Mouse (Mus musculus) midbrain, embryonic 13.5 days (tissue): ENCODE data around the gene Nrsn2. TPM values are rescaled to one million over a fixed set of nuclear protein-coding genes. Genes with fewer than 3 reads are reported as not detected.
A peak's percentile ranks its signal among the peaks of the same experiment; 100 is the strongest.

Source experiments
- ATAC-seq: fragments of 200-750 bp; cut with Nextera tagmentation; 2 replicates; pipeline ENCODE4 v1.8.0; 2017; ENCODE audit warnings: mild to moderate bottlenecking, moderate TSS enrichment, moderate library complexity
- H3K27ac ChIP-seq: fragments of 300-500 bp; sonication (generic); 2 replicates; pipeline ENCODE4 v1.5.1; 2015; ENCODE audit warnings: inconsistent platforms, mild to moderate bottlenecking, moderate library complexity
- H3K27me3 ChIP-seq: fragments of 300-500 bp; sonication (generic); 2 replicates; pipeline ENCODE4 v1.6.1; 2015; ENCODE audit warnings: mild to moderate bottlenecking, inconsistent platforms
- H3K36me3 ChIP-seq: fragments of 300-500 bp; sonication (generic); 2 replicates; pipeline ENCODE4 v1.6.1; 2015; ENCODE audit warnings: mild to moderate bottlenecking, inconsistent platforms
- H3K4me1 ChIP-seq: fragments of 300-500 bp; sonication (generic); replicated peaks from 2 replicates; pipeline ENCODE4 v1.6.1; 2015; ENCODE audit warnings: inconsistent platforms
- H3K4me2 ChIP-seq: fragments of 300-500 bp; sonication (generic); replicated peaks from 2 replicates; pipeline ENCODE4 v1.6.1; 2015; ENCODE audit warnings: moderate library complexity, mild to moderate bottlenecking, inconsistent platforms
- H3K4me3 ChIP-seq: fragments of 300-500 bp; sonication (generic); replicated peaks from 2 replicates; pipeline ENCODE4 v1.5.1; 2015; ENCODE audit warnings: mild to moderate bottlenecking, inconsistent platforms
- H3K9ac ChIP-seq: fragments of 300-500 bp; sonication (generic); replicated peaks from 2 replicates; pipeline ENCODE4 v1.6.1; 2015; ENCODE audit warnings: mild to moderate bottlenecking, inconsistent platforms
- H3K9me3 ChIP-seq: fragments of 300-500 bp; sonication (generic); 2 replicates; pipeline ENCODE4 v1.6.1; 2016; ENCODE audit warnings: mild to moderate bottlenecking, inconsistent platforms
- WGBS: fragments of 180-500 bp; shearing (Covaris S2); methylation state at CpG from one replicate; pipeline ENCODE4 v1.1.7; 2015; 5-methylcytosine and 5-hydroxymethylcytosine counted together
- polyA plus RNA-seq: library from polyadenylated mRNA; unstranded; fragments of >200 nt; fragmentation: Nextera tagmentation; extraction: Ambion mirVana; gene quantifications from 2 replicates; pipeline ENCODE4 v1.2.1, GENCODE M21; 2015

Nrsn2 gene
- polyA plus RNA-seq, 1 experiment from 2014 or later: 26.8 TPM

GRCm38 (mm10) chr2:152336856-152337255 lies 39.6 kb downstream of the Nrsn2 start:
- Histone ChIP-seq H3K4me3 (no peak overlapping the region), H3K4me1 (peaks cover 4% of the 10 kb centered on the region), H3K27me3 (0 out of 2 replicates have a peak, but pooled peaks cover 4% of the 10 kb centered on the region), H3K9me3 (no peaks in the 10 kb centered on the region), H3K4me2 (no peak overlapping the region), H3K9ac (no peak overlapping the region), H3K36me3 (no peaks in the 10 kb centered on the region), H3K27ac (no peak overlapping the region)
- 73% methylated on average over 1 of the region's 1 CpGs for WGBS
- ATAC-seq: no peak

GRCm38 (mm10) chr2:152335289-152335820 lies 41.1 kb downstream of the Nrsn2 start:
- Histone ChIP-seq H3K4me2 (no peak overlapping the region), H3K27ac (no peak overlapping the region), H3K27me3 (0 out of 2 replicates have a peak, but pooled peaks cover 4% of the 10 kb centered on the region), H3K9ac (no peak overlapping the region), H3K9me3 (no peaks in the 10 kb centered on the region), H3K36me3 (no peaks in the 10 kb centered on the region), H3K4me3 (no peak overlapping the region), H3K4me1 (peaks cover 19% of the 10 kb centered on the region)
- no peak for ATAC-seq
- WGBS: 48% methylated on average over 9 of the region's 11 CpGs

- WGBS: 84% methylated on average over 4 of the region's 4 CpGs
- Histone ChIP-seq H3K4me2 (no peak overlapping the region), H3K27me3 (0 out of 2 replicates have a peak, but pooled peaks cover 4% of the 10 kb centered on the region), H3K9me3 (no peaks in the 10 kb centered on the region), H3K9ac (no peak overlapping the region), H3K4me1 (peaks cover 26% of the 10 kb centered on the region), H3K4me3 (no peak overlapping the region), H3K36me3 (peaks cover 10% of the 10 kb centered on the region), H3K27ac (no peak overlapping the region)
- ATAC-seq: no peak
These were observed 43.0 kb downstream of the Nrsn2 start for GRCm38 (mm10) chr2:152333345-152334006.

- WGBS: under 1% methylated on average over 54 of the region's 54 CpGs
- Histone ChIP-seq H3K36me3 (peaks cover 22% of the 10 kb centered on the region), H3K4me2 (peak within 1 kb of the TSS; percentile 91), H3K4me1 (peaks cover 26% of the 10 kb centered on the region), H3K9me3 (no peaks in the 10 kb centered on the region), H3K4me3 (peak within 1 kb of the TSS; percentile 63), H3K9ac (peak within 1 kb of the TSS; percentile 84), H3K27ac (peak within 1 kb of the TSS; percentile 85), H3K27me3 (0 out of 2 replicates have a peak, but pooled peaks cover 4% of the 10 kb centered on the region)
- ATAC-seq: peak; percentile 97
These were observed 44.2 kb downstream of the Nrsn2 start, which contains the start of gene Rbck1 for GRCm38 (mm10) chr2:152332101-152332825. Rbck1 (minus strand) TSS chr2:152332653.

- Histone ChIP-seq H3K36me3 (peaks cover 35% of the 10 kb centered on the region), H3K4me2 (peak overlapping the region; percentile 91), H3K27ac (no peak overlapping the region), H3K4me3 (peak overlapping the region; percentile 63), H3K9ac (peak overlapping the region; percentile 84; the same call in 1 of the 2 replicates), H3K4me1 (peaks cover 26% of the 10 kb centered on the region), H3K27me3 (0 out of 2 replicates have a peak, but pooled peaks cover 4% of the 10 kb centered on the region), H3K9me3 (no peaks in the 10 kb centered on the region)
- WGBS: 75% methylated on average over 7 of the region's 7 CpGs
- no peak for ATAC-seq
These were observed 45.5 kb downstream of the Nrsn2 start for GRCm38 (mm10) chr2:152330858-152331423.

- Histone ChIP-seq H3K4me1 (peaks cover 26% of the 10 kb centered on the region), H3K36me3 (peaks cover 64% of the 10 kb centered on the region), H3K9ac (no peak overlapping the region), H3K27me3 (no peaks in the 10 kb centered on the region), H3K4me3 (no peak overlapping the region), H3K4me2 (no peak overlapping the region), H3K27ac (no peak overlapping the region), H3K9me3 (no peaks in the 10 kb centered on the region)
- WGBS: 92% methylated on average over 5 of the region's 5 CpGs
- no peak for ATAC-seq
These were observed 48.5 kb downstream of the Nrsn2 start for GRCm38 (mm10) chr2:152327980-152328379.

GRCm38 (mm10) chr2:152326654-152327053 lies 49.8 kb downstream of the Nrsn2 start:
- 89% methylated on average over 8 of the region's 8 CpGs for WGBS

GRCm38 (mm10) chr2:152326157-152326556 lies 50.3 kb downstream of the Nrsn2 start:
- no peak overlapping the region for H3K27ac ChIP-seq
- H3K4me1 ChIP-seq: peaks cover 15% of the 10 kb centered on the region
- no peak overlapping the region for H3K4me2 ChIP-seq
- H3K9ac ChIP-seq: no peak overlapping the region
- no peaks in the 10 kb centered on the region for H3K9me3 ChIP-seq
- H3K4me3 ChIP-seq: no peak overlapping the region
- ATAC-seq: no peak
- no peaks in the 10 kb centered on the region for H3K27me3 ChIP-seq
- 94% methylated on average over 13 of the region's 13 CpGs for WGBS
- H3K36me3 ChIP-seq: peaks cover 82% of the 10 kb centered on the region

More at GRCm38 (mm10) chr2:152326654-152327053, 49.8 kb downstream of the Nrsn2 start:
- Histone ChIP-seq H3K36me3 (peaks cover 77% of the 10 kb centered on the region), H3K4me3 (no peak overlapping the region), H3K4me1 (peaks cover 20% of the 10 kb centered on the region), H3K27me3 (no peaks in the 10 kb centered on the region), H3K27ac (no peak overlapping the region), H3K9ac (no peak overlapping the region), H3K4me2 (no peak overlapping the region), H3K9me3 (no peaks in the 10 kb centered on the region)
- no peak for ATAC-seq

- Histone ChIP-seq H3K4me3 (no peak overlapping the region), H3K27me3 (no peaks in the 10 kb centered on the region), H3K9ac (no peak overlapping the region), H3K36me3 (peaks cover 94% of the 10 kb centered on the region), H3K27ac (no peak overlapping the region), H3K4me2 (no peak overlapping the region), H3K9me3 (no peaks in the 10 kb centered on the region), H3K4me1 (0 out of 2 replicates have a peak, but pooled peaks cover 2% of the 10 kb centered on the region)
- whole genome bisulfite sequencing: 95% methylated on average over 3 of the region's 3 CpGs
- no peak for ATAC-seq
These were observed 51.6 kb downstream of the Nrsn2 start for GRCm38 (mm10) chr2:152324842-152325241.

GRCm38 (mm10) chr2:152323971-152324370 lies 52.5 kb downstream of the Nrsn2 start:
- H3K36me3 ChIP-seq: peaks cover 97% of the 10 kb centered on the region
- H3K4me2 ChIP-seq: no peak overlapping the region
- no peaks in the 10 kb centered on the region for H3K9me3 ChIP-seq
- WGBS: 98% methylated on average over 14 of the region's 14 CpGs
- no peak overlapping the region for H3K27ac ChIP-seq
- H3K4me3 ChIP-seq: no peak overlapping the region
- ATAC-seq: no peak
- no peaks in the 10 kb centered on the region for H3K4me1 ChIP-seq
- H3K27me3 ChIP-seq: no peaks in the 10 kb centered on the region
- H3K9ac ChIP-seq: no peak overlapping the region

GRCm38 (mm10) chr2:152322198-152322597 lies 54.2 kb downstream of the Nrsn2 start:
- no peaks in the 10 kb centered on the region for H3K9me3 ChIP-seq
- 100% methylated on average over 6 of the region's 6 CpGs for WGBS
- no peak; the same call in 1 of the 2 replicates for ATAC-seq
- no peak overlapping the region for H3K27ac ChIP-seq
- no peaks in the 10 kb centered on the region for H3K4me1 ChIP-seq
- H3K36me3 ChIP-seq: peaks cover 96% of the 10 kb centered on the region
- H3K4me2 ChIP-seq: no peak overlapping the region
- no peaks in the 10 kb centered on the region for H3K27me3 ChIP-seq
- no peak overlapping the region for H3K4me3 ChIP-seq
- no peak overlapping the region for H3K9ac ChIP-seq

- H3K27me3 ChIP-seq: no peaks in the 10 kb centered on the region
- H3K36me3 ChIP-seq: peaks cover 96% of the 10 kb centered on the region
- no peak overlapping the region for H3K9ac ChIP-seq
- H3K4me3 ChIP-seq: no peak overlapping the region
- H3K4me1 ChIP-seq: no peaks in the 10 kb centered on the region
- H3K27ac ChIP-seq: no peak overlapping the region
- no peaks in the 10 kb centered on the region for H3K9me3 ChIP-seq
- ATAC-seq: no peak
- 86% methylated on average over 5 of the region's 5 CpGs for WGBS
- H3K4me2 ChIP-seq: no peak overlapping the region
These were observed 54.9 kb downstream of the Nrsn2 start for GRCm38 (mm10) chr2:152321558-152321957.
